Mouse (Mus musculus) spleen, adult 2 months (tissue): ENCODE measurements at regions not wholly inside any gene's neighbourhood (a gene's known extent, or its start where the extent isn't known, plus 50 kb on each side); places are given as distances from the start of the nearest gene placed in this dataset.

Source experiments
- CTCF ChIP-seq: fragments of 200-500 bp; IDR thresholded peaks from 2 replicates; pipeline ENCODE4 v1.5.1; 2011; ENCODE audit warnings: mild to moderate bottlenecking, inconsistent platforms; ENCODE audit not compliant: insufficient read depth, insufficient read length, insufficient replicate concordance; ENCODE audit errors: extremely low read depth
- POLR2A ChIP-seq: fragments of 200-500 bp; IDR thresholded peaks from 2 replicates; pipeline ENCODE4 v1.6.1; 2011; ENCODE audit warnings: low read depth, low read length, inconsistent platforms

- TF ChIP-seq POLR2A (no peak), CTCF (no peak)
These were observed 3623.3 kb upstream of the Gm7489 start for GRCm38 (mm10) chr15:50261245-50261872.
